Mouse (Mus musculus) liver, adult 2 months (tissue): ENCODE data around the gene Pdzd2. TPM values are rescaled to one million over a fixed set of nuclear protein-coding genes. Genes with fewer than 3 reads are reported as not detected.

Source experiments
- DNase-seq: peaks from one replicate; pipeline ENCODE4 v3.0.0-alpha.2; 2011; ENCODE audit warnings: low read depth, low spot score; ENCODE audit errors: extremely low read depth
- H3K27ac ChIP-seq: fragments of 200-500 bp; replicated peaks from 2 replicates; pipeline ENCODE4 v1.5.1; 2012; ENCODE audit warnings: low read depth, mild to moderate bottlenecking, control low read depth, inconsistent platforms, low read length; ENCODE audit not compliant: insufficient read depth
- H3K27me3 ChIP-seq: fragments of 200-500 bp; 2 replicates; pipeline ENCODE4 v1.6.1; 2012; ENCODE audit warnings: mild to moderate bottlenecking, moderate library complexity, low read length, inconsistent platforms; ENCODE audit not compliant: control insufficient read depth, insufficient read depth
- H3K36me3 ChIP-seq: fragments of 200-500 bp; 2 replicates; pipeline ENCODE4 v1.6.1; 2012; ENCODE audit warnings: low read length, inconsistent platforms; ENCODE audit not compliant: control insufficient read depth, insufficient read depth
- H3K4me1 ChIP-seq: fragments of 200-500 bp; 2 replicates; pipeline ENCODE4 v1.6.1; 2011; ENCODE audit warnings: low read length; ENCODE audit not compliant: control insufficient read depth, insufficient read depth
- H3K4me3 ChIP-seq: fragments of 200-500 bp; 2 replicates; pipeline ENCODE4 v1.5.1; 2011; ENCODE audit warnings: low read depth, mild to moderate bottlenecking, control low read depth, low read length, moderate library complexity; ENCODE audit not compliant: insufficient read depth
- H3K79me2 ChIP-seq: fragments of 200-500 bp; 2 replicates; pipeline ENCODE4 v1.6.1; 2012; ENCODE audit warnings: inconsistent platforms, mild to moderate bottlenecking, low read length, moderate library complexity; ENCODE audit not compliant: control insufficient read depth, insufficient read depth
- H3K9ac ChIP-seq: fragments of 200-500 bp; 2 replicates; pipeline ENCODE4 v1.6.1; 2012; ENCODE audit warnings: low read depth, mild to moderate bottlenecking, control low read depth, inconsistent platforms, low read length
- CTCF ChIP-seq: fragments of 200-500 bp; IDR thresholded peaks from 2 replicates; pipeline ENCODE4 v1.5.1; 2011; ENCODE audit warnings: low read depth, low read length, control low read depth
- POLR2A ChIP-seq: fragments of 200-500 bp; IDR thresholded peaks from 2 replicates; pipeline ENCODE4 v1.6.1; 2011; ENCODE audit warnings: low read length, control low read depth; ENCODE audit not compliant: insufficient read depth; ENCODE audit errors: extremely low read depth
- WGBS: fragments of 180-500 bp; shearing (Covaris S2); methylation state at CpG from one replicate; pipeline ENCODE4 v1.1.7; 2018; 5-methylcytosine and 5-hydroxymethylcytosine counted together
- polyA plus RNA-seq: library from polyadenylated mRNA; depleted of rRNA; stranded (reverse); fragments of >200 nt; gene quantifications from 2 replicates; pipeline ENCODE4 v1.2.3, GENCODE M21; 2012
- total RNA-seq: library from RNA; depleted of rRNA; stranded (reverse); fragments of >200 nt; gene quantifications from 2 replicates; pipeline ENCODE4 v1.2.3, GENCODE M21; 2014

Pdzd2 gene
- total and polyA plus RNA-seq, 2 experiments: 0.11 to 0.74 TPM

DNA sequence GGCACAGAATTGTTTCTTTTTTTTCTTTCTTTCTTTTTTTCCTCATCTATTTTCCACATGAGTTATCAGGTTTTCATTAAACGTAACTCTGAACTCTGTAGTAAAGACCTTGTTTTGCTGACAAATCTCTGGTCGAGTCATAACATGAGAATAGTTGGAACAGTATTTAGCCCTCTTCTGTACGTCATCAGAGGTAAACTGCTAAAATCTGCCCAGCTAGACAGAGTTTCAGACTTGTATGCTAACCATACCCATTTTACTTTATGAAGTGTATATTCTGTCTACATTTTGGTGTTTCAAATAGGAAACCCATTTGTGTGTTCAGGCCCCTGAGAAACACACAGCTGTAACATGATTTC is 402.0 kb downstream of the Pdzd2 start:
- H3K4me3 ChIP-seq: no peak overlapping the region
- peaks cover 2% of the 10 kb centered on the region; the same call in 1 of the 2 replicates for H3K36me3 ChIP-seq
- H3K27ac ChIP-seq: no peak overlapping the region
- no peak overlapping the region for H3K9ac ChIP-seq
- H3K79me2 ChIP-seq: peaks cover 28% of the 10 kb centered on the region
- no peaks in the 10 kb centered on the region for H3K27me3 ChIP-seq
- WGBS: 70% methylated on average over 3 of the region's 3 CpGs
- TF ChIP-seq CTCF: no peak
- H3K4me1 ChIP-seq: peaks cover 8% of the 10 kb centered on the region
- no peak for DNase-seq

DNA sequence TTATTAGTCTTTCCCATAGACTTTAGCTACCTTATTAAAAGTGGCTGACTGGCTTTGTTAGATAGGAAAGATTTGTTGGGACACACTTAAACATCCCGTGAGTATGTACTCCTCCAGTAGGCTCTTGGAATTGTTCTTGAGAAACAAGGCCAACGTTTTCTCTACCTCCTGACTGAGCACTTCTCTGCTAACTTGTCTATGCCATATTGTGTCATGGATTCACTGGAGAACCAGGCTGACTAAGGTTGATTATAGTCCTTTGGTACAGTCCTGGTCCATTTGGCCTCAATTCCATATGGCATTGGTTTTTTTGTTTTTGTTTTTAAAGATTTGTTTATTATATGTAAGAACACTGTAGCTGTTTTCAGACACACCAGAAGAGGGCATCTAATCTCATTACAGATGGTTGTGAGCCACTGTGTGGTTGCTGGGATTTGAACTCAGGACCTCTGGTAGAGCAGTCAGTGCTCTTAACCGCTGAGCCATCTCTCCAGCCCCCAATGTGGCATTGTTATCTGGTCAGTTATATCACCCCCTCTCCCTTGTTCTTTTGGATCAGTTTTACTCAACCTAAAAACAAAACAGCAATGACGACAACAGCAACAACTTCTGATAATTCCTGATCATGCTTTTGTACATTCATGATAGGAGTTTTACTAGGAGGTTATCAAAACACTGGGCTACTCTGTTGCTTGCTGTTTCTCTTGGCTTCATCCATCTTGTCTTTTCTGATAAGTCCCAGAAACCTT is 402.5 kb downstream of the Pdzd2 start:
- DNase-seq: no peak
- TF ChIP-seq POLR2A: no peak
- TF ChIP-seq CTCF: no peak
- no peaks in the 10 kb centered on the region for H3K27me3 ChIP-seq
- H3K36me3 ChIP-seq: peaks cover 2% of the 10 kb centered on the region; the same call in 1 of the 2 replicates
- WGBS: 80% methylated on average over 4 of the region's 4 CpGs
- peaks cover 28% of the 10 kb centered on the region for H3K79me2 ChIP-seq
- H3K4me3 ChIP-seq: no peak overlapping the region
- no peak overlapping the region for H3K9ac ChIP-seq
- H3K27ac ChIP-seq: no peak overlapping the region
- peaks cover 8% of the 10 kb centered on the region for H3K4me1 ChIP-seq

DNA sequence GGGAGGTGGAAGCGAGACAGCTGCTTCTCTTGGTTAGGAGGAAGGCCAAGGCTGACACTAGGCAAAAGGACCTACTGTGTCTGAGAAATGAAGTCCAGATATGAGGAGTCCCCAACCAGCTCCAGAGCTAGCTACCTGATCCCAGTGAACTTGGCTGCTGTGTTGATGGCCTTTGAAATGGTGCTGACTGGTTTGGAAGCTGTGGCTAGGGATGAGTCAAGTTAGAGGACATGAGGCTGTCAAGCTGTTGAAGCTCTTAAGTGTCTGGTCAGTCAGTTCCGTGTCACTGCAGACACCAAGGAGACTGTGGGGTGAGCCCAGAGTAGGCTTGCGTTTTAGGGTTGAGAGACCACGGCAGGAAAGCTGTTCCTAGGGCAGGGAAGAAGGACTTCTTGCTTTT is 405.3 kb downstream of the Pdzd2 start:
- TF ChIP-seq POLR2A (no peak), CTCF (no peak)
- WGBS: 81% methylated on average over 4 of the region's 4 CpGs
- H3K79me2 ChIP-seq: peaks cover 32% of the 10 kb centered on the region
- no peak overlapping the region for H3K27ac ChIP-seq
- H3K4me3 ChIP-seq: no peak overlapping the region
- peak; percentile 57 for DNase-seq
- H3K9ac ChIP-seq: no peak overlapping the region
- H3K4me1 ChIP-seq: peaks cover 22% of the 10 kb centered on the region
- H3K36me3 ChIP-seq: no peaks in the 10 kb centered on the region
- H3K27me3 ChIP-seq: no peaks in the 10 kb centered on the region

DNA sequence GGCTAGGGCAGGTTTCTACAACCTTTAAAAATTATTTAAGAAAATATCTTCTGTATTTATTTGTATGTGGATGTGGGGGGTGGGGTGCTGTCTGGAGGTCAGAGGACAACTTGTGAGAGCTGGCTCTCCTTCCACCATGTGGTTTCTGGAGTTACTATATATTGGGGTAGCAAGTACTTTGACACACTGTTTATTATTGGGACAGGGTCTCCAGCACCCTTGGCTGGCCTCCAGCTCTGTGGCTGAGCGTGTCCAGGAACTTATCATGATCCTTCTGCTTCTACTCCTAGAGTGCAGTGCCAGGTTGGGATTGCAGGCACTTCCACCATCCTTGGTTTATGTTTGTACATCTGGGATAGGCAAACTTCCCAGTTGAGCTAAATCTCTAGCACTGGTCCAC is 408.4 kb downstream of the Pdzd2 start:
- Histone ChIP-seq H3K27me3 (no peaks in the 10 kb centered on the region), H3K79me2 (peaks cover 43% of the 10 kb centered on the region), H3K4me1 (peaks cover 25% of the 10 kb centered on the region), H3K4me3 (no peak overlapping the region), H3K9ac (no peak overlapping the region), H3K36me3 (no peaks in the 10 kb centered on the region), H3K27ac (no peak overlapping the region)
- no peak for TF ChIP-seq CTCF
- no peak for DNase-seq
- WGBS: 45% methylated on average over 1 of the region's 1 CpGs

GRCm38 (mm10) chr15:12330892-12331291 is 408.8 kb downstream of the Pdzd2 start:
- Histone ChIP-seq H3K27ac (0 out of 2 replicates have a peak overlapping the region, but pooled peaks have one; percentile 6), H3K36me3 (no peaks in the 10 kb centered on the region), H3K9ac (no peak overlapping the region), H3K4me3 (no peak overlapping the region), H3K27me3 (no peaks in the 10 kb centered on the region), H3K4me1 (peaks cover 26% of the 10 kb centered on the region), H3K79me2 (peaks cover 45% of the 10 kb centered on the region)
- no peak for DNase-seq
- no peak for TF ChIP-seq POLR2A
- no peak for TF ChIP-seq CTCF

DNA sequence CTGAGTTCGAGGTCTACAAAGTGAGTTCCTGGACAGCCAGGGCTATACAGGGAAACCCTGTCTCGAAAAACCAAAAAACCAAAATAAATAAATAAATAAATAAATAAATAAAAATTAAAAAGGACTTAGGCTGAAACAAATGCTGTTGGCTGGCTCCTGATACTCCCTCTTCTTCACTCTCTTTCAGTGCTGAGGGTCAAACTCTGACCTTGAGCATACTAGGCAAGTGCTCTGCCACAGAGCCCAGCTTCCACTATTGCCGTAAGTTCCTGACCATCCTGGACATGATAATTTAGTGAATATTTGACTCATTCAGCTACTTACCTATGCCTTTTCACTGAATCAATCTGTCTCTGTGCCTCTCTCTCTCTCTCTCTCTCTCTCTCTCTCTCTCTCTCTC is 409.3 kb downstream of the Pdzd2 start:
- TF ChIP-seq POLR2A (no peak), CTCF (no peak)
- DNase-seq: peak; percentile 74
- H3K79me2 ChIP-seq: peaks cover 50% of the 10 kb centered on the region
- H3K9ac ChIP-seq: no peak overlapping the region
- H3K4me1 ChIP-seq: peaks cover 29% of the 10 kb centered on the region
- peak overlapping the region; percentile 6; the same call in 1 of the 2 replicates for H3K27ac ChIP-seq
- WGBS: 39% methylated on average over 3 of the region's 3 CpGs
- H3K36me3 ChIP-seq: no peaks in the 10 kb centered on the region
- H3K27me3 ChIP-seq: no peaks in the 10 kb centered on the region
- H3K4me3 ChIP-seq: no peak overlapping the region
